Mouse (Mus musculus) small intestine, adult 2 months (tissue): ENCODE data around the gene Fgd2.

Experiments
- CTCF ChIP-seq: fragments of 200-500 bp; IDR thresholded peaks from 2 replicates; pipeline ENCODE4 v1.5.1; 2012; ENCODE audit warnings: low read depth, mild to moderate bottlenecking, control low read depth, inconsistent platforms, low read length, moderate library complexity, mixed read lengths; ENCODE audit not compliant: insufficient replicate concordance, insufficient read length; ENCODE audit errors: extremely low read depth
- POLR2A ChIP-seq: fragments of 200-500 bp; IDR thresholded peaks from 2 replicates; pipeline ENCODE4 v1.6.1; 2012; ENCODE audit warnings: low read depth, mild to moderate bottlenecking, control low read depth, inconsistent platforms, low read length, moderate library complexity

GRCm38 (mm10) chr17:29428826-29429225 lies 68.1 kb downstream of the Fgd2 start:
- TF ChIP-seq CTCF = no peak
- no peak for TF ChIP-seq POLR2A
